Mouse (Mus musculus) inflammation-experienced regulatory T-cells, adult 6 months (primary cell): ENCODE measurements at regions not wholly inside any gene's neighbourhood (a gene's known extent, or its start where the extent isn't known, plus 50 kb on each side); places are given as distances from the start of the nearest gene placed in this dataset.

Experiments
- ATAC-seq: one replicate; pipeline ENCODE4 v1.8.0; 2017

DNA sequence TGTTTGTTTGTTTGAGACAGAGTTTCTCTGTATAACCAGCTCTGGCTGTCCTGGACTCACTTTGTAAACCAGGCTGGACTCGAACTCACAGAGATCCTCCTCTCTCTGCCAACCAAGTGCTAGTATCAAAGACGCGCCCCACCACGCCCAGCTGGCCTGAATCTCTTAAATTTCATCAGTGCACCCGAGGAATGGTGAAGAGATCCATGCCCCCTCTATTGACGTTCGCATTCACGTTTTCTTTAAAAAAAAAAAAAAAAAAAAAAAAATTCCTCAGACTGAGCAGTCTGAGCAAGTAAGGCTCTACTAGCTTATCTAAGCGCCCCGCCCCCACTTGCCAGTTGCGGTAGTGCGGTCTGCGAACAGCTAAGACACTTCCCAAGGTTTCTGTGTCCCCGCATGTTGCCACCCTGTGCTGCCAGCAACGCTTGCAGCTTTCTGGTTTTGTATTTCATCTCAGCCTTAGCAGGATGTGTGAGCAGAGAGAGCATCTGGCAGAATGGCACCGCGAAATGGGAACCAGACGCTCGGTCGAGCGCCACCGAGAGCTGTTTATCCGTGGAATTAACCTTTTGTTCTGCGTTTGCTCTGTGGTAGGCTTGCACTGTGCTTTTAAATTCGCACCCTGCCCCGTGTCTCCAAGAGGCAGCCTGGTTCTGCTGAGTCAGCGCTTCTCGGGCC, 225.1 kb upstream of the Hes1 start:
- ATAC-seq = peak; percentile 11

DNA sequence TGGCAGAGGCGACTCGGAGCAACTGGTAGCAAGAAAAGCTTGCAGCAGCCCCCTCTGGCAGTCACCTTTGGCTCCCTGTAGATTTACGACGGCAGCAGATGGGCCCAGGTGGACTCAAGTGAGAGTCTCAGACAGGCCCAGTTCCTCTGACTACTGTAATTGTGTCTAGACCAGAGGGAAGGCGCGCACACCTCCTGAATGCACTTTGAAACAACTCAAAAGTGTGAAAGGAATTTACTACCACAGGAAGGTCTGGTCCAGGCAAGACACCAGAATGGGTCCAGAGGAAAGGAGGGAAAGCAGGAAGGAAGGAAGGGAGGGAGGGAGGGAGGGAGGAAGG, 224.6 kb upstream of the Hes1 start:
- ATAC-seq = no peak

DNA sequence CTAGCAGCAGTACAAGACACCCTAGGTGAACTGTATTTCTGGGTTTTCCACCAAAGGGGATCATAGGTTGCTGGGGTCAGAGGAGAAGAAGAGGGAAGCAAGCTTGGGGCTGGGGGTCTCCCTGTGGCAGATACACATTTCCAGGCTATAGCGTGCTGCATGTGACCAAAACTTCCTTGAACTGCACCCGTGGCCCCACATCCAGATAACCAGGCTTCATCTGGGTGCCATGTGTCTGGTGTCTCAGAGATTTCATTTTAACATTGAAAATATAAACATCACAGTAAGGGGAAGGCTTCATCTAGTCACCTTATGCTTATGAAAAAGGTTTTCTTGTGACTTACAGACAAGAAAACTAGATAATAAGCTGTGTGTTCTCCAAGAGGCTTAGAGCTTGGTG, 223.8 kb upstream of the Hes1 start:
- ATAC-seq = no peak

DNA sequence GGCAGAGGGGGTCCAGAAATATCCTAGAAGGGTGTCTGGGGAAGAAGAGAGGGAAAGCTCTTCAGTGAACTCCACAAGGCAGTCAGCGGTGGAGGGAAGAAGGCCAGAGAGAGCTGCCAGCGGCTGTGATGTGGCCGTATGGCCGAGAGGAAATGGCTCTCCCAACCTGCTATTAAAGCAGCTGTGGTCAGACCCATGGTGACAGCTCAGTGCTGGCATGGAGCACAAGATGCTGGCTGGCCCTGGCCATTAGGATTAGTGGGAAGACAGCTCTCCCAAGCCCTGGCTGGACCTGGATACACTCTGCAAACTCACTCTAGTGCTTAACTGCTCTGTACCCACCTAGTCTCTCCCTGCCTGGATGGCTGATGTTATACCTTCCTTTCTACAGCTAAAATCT, 223.1 kb upstream of the Hes1 start:
- no peak for ATAC-seq

- no peak for ATAC-seq
Observed at GRCm38 (mm10) chr16:29842071-29842470, 222.1 kb upstream of the Hes1 start.

DNA sequence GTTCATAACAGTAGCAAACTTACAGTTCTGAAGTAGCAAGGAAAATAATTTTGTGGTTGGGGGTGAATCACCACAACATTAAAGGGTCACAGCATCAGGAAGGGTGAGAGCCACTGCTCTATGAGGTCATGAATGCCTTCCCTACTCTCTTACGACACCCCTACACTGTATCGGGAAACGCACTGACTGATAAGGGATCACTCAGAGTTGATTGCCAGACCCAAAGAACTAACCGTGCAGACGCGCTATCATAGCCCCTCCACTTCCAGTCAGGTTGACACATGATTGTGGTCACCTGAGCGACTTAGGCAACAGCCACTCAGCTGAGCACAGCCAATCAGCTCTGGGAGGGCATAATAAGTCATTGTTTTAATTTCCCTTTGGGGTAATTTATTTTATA, 220.7 kb upstream of the Hes1 start:
- no peak for ATAC-seq

GRCm38 (mm10) chr16:29844706-29845596, 219.2 kb upstream of the Hes1 start:
- no peak for ATAC-seq

DNA sequence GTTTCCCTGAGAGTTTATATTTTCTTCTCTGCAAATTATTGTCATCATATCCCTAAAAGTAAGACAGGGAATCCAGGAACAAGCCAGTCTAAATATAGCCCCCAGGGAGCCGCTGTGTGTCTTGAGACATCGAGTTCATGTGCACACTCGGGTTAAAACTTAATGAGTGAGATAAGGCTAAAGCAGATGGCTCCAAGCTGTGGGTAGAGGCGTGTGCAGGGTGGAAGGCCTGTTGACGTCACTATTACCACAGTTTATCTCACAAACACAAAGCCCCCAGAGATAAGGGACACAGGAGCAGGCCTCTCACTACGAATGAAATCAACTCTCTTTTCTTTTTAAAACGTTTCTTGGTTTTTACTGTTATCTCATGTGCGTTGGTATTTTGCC, 218.6 kb upstream of the Hes1 start:
- ATAC-seq = no peak

GRCm38 (mm10) chr16:29847059-29847458, 217.1 kb upstream of the Hes1 start:
- no peak for ATAC-seq

DNA sequence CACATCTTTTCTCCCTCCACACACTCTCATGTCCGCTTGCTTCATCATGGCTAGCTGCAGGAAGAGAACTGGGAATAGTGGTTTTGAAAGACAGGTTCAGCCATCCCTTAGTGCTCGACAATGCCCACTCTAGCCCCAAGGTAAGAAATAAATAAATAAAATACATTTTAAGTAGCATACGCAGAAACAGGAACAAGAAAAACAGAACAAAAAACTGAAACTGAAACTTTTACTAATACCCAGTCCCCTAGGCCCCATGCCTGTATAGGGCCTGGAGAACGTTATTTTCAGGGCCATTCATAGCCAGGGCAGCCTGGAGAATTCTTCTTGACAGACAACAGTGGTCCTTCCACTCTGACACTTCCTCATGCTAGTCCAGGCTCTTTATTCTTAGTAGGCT, 216.4 kb upstream of the Hes1 start:
- ATAC-seq = no peak

DNA sequence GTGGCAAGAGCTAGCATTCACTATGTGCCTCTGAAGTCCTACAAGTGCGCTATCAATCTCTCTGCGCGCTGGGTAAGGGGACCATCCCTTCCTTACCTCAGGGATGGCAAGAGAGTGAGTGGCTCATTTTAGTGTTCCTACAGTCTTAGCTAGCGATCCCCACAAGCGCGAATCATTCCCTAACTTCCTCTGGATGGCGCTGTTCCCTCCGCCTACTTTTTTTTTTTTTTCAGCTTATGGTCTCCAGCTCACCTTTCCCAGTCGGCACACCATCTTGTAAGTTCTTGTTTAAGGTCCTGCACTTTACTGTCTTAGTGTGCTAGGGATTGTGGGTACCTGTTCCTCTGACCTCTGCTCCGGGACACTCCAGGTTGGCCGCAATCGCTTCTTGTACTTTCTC, 215.7 kb upstream of the Hes1 start:
- no peak for ATAC-seq

DNA sequence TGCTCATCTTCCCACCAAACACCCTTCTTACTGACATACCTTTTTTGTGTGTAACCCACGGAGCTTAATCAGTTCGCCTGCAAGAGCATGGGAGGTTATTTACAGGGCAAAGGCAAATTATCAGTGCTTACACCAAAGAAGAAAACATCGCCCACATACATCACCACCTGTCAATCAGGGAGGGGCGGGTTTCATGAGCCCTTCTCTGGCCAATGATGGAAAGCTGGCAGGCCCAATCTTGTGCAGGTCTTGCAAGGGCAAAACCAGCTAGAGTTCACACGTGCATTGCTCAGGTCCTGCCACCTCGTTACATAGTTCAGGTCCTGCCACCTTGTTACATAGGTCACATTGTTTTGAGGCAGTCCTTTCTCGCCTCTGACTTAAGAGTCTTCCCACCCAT, 214.7 kb upstream of the Hes1 start:
- no peak for ATAC-seq

DNA sequence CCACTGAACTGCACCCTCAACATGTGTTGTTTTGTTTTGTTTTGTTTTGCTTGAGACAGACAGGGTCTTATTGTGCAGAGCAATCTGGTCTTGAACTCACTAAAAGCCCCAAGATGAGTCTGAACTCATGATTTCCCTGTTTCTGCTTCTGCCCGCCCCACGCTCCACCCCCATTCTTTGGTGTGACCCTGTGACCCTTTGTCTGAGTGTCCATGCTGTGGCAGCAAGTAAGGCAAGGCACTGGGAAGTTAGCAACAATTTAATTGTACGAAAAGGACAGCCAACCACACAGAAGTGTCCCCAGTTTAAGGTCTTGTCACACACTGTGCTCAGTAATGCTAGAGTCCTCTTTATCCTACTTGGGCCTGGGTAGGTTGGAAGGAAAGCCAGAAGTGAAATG, 213.6 kb upstream of the Hes1 start:
- ATAC-seq = no peak

- ATAC-seq = no peak
Observed at GRCm38 (mm10) chr16:29851827-29852226, 212.4 kb upstream of the Hes1 start.

GRCm38 (mm10) chr16:29854805-29855565, 209.2 kb upstream of the Hes1 start:
- no peak for ATAC-seq

GRCm38 (mm10) chr16:29856545-29856944, 207.6 kb upstream of the Hes1 start:
- no peak for ATAC-seq

DNA sequence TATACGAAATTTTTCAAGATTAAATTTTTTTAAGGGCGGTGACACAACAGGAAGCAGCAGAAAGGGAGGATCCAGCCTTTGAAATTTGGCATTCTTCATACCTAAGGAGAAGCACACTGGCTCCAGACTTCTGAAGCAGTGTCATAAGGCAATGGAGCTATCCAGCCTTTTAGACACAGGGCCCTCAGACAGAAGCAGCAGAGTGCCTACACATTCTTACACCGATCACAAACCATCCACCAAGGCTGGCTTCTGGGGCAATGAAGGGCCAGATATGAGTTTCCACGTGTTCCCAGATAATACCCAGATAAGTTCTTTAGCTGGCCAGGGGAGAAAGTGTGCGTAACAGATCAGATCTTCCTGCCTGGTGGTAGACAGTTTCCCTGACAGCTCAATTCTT, 205.5 kb upstream of the Hes1 start:
- no peak for ATAC-seq

- ATAC-seq = no peak
Observed at GRCm38 (mm10) chr16:29860306-29860705, 203.9 kb upstream of the Hes1 start.

DNA sequence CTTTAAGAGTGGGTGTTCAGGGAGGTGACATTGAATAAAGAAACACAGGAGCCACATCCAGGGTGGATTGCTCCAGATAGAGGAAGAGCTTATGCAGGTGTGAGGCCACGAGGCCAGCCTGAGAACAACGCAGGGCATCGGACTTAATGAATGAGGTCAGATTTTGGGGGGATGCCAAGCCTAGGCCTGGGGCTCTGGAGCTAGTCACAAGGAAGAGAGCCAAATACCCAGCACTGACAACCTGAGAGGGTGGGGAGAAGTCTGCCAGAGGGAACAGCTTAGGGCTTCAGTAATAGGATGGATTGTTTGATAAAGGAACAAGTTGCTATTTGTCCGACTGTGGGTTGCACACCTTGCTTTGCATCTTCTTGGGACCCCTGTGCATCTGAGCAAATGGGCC, 203.1 kb upstream of the Hes1 start:
- no peak for ATAC-seq

- ATAC-seq = peak; percentile 75
Observed at GRCm38 (mm10) chr16:29865075-29865740, 199.0 kb upstream of the Hes1 start.

GRCm38 (mm10) chr16:29871395-29871794, 192.8 kb upstream of the Hes1 start:
- ATAC-seq = no peak

- no peak for ATAC-seq
Observed at GRCm38 (mm10) chr16:29876196-29876595, 188.0 kb upstream of the Hes1 start.
